Mouse (Mus musculus): ENCODE results near the gene Rps18. TPM values are rescaled to one million over a fixed set of nuclear protein-coding genes. Genes with fewer than 3 reads are reported as not detected.
"Not testable (repeated sequence)": the region's sequence is repeated elsewhere in the genome, so short reads cannot be mapped to it uniquely, and the experiment has no call there.

Rps18 gene
- total RNA-seq (2021): 100 to 1,000 TPM; 330 to 347 TPM
- long read RNA-seq, experiment 1, transcript Rps18-201 (5 exons, 560 nt): major isoform, 268 of 278 reads
- long read RNA-seq, experiment 1, partial matches to known transcripts: 2 of 278 reads
- long read RNA-seq, experiment 1, other reads (novel, unspliced or antisense): 4 of 278 reads
- long read RNA-seq, experiment 2, transcript Rps18-201 (5 exons, 560 nt): major isoform, 179 of 190 reads
- long read RNA-seq, experiment 2, partial matches to known transcripts: 1 of 190 reads
- long read RNA-seq, experiment 2, other reads (novel, unspliced or antisense): 1 of 190 reads

GRCm38 (mm10) chr17:33955555-33956214, at the start of gene Rps18, which contains the start of gene Vps52:
TSS of gene Rps18 (minus strand) at chr17:33956001.
TSS of gene Vps52 (plus strand) at chr17:33955812.
- DNase-seq: peak; percentile 95

GRCm38 (mm10) chr17:34003426-34003825, 47.6 kb upstream of the Rps18 start:
- DNase-seq: no peak

GRCm38 (mm10) chr17:34000796-34001195, 45.0 kb upstream of the Rps18 start:
- DNase-seq: not testable (repeated sequence)

- peak; percentile 86 for DNase-seq
These were observed 44.3 kb upstream of the Rps18 start, which contains the start of gene H2-K1 for GRCm38 (mm10) chr17:34000150-34000537. TSS of gene H2-K1 (minus strand) at chr17:34000347.

- no peak for DNase-seq
These were observed 43.7 kb upstream of the Rps18 start for GRCm38 (mm10) chr17:33999341-34000149.

- DNase-seq: not testable (repeated sequence)
These were observed 42.9 kb upstream of the Rps18 start for GRCm38 (mm10) chr17:33998697-33999096.

- DNase-seq: not testable (repeated sequence)
These were observed 41.2 kb upstream of the Rps18 start for GRCm38 (mm10) chr17:33997025-33997424.

- no peak for DNase-seq
These were observed 39.9 kb upstream of the Rps18 start for GRCm38 (mm10) chr17:33995651-33996050.

GRCm38 (mm10) chr17:33994959-33995358, 39.2 kb upstream of the Rps18 start:
- DNase-seq: no peak

GRCm38 (mm10) chr17:33991788-33992664, 36.2 kb upstream of the Rps18 start:
- no peak for DNase-seq

- not testable (repeated sequence) for DNase-seq
These were observed 26.3 kb upstream of the Rps18 start for GRCm38 (mm10) chr17:33982136-33982535.

GRCm38 (mm10) chr17:33981192-33981909, 25.6 kb upstream of the Rps18 start:
- DNase-seq: peak; percentile 86

- DNase-seq: no peak
These were observed 24.6 kb upstream of the Rps18 start for GRCm38 (mm10) chr17:33980181-33981035.

GRCm38 (mm10) chr17:33979512-33980050, 23.8 kb upstream of the Rps18 start:
- DNase-seq: no peak

GRCm38 (mm10) chr17:33978631-33979031, 22.8 kb upstream of the Rps18 start:
- DNase-seq: peak; percentile 82

- no peak for DNase-seq
These were observed 22.2 kb upstream of the Rps18 start for GRCm38 (mm10) chr17:33977861-33978557.

GRCm38 (mm10) chr17:33973572-33973971, 17.8 kb upstream of the Rps18 start:
- no peak for DNase-seq

GRCm38 (mm10) chr17:33972691-33973090, 16.9 kb upstream of the Rps18 start:
- DNase-seq: no peak

- no peak for DNase-seq
These were observed 13.6 kb upstream of the Rps18 start for GRCm38 (mm10) chr17:33969394-33969793.
